Mouse (Mus musculus): ENCODE results near the gene Mrps16.

Mrps16 gene

GRCm38 (mm10) chr14:20368271-20368670, 25.2 kb downstream of the Mrps16 start:
- DNase-seq (ENCODE audit: low read depth): no peak

GRCm38 (mm10) chr14:20363230-20363629, 30.2 kb downstream of the Mrps16 start:
- no peak for DNase-seq (ENCODE audit: low read depth)

GRCm38 (mm10) chr14:20347991-20348541, 45.4 kb downstream of the Mrps16 start, which contains the start of the genes Ecd and Fam149b:
Ecd (minus strand) TSS chr14:20348121.
Fam149b (plus strand) TSS chr14:20348162.
- DNase-seq (ENCODE audit: low read depth): peak; percentile 99

- no peak for DNase-seq (ENCODE audit: low read depth)
Measured at GRCm38 (mm10) chr14:20347441-20347990, 45.9 kb downstream of the Mrps16 start.

- DNase-seq (ENCODE audit: low read depth): no peak
Measured at GRCm38 (mm10) chr14:20345885-20346284, 47.5 kb downstream of the Mrps16 start.

GRCm38 (mm10) chr14:20340866-20341265, 52.6 kb downstream of the Mrps16 start:
- DNase-seq (ENCODE audit: low read depth): no peak

- DNase-seq (ENCODE audit: low read depth): peak; percentile 35
Measured at GRCm38 (mm10) chr14:20340149-20340548, 53.3 kb downstream of the Mrps16 start.

- DNase-seq (ENCODE audit: low read depth): no peak
Measured at GRCm38 (mm10) chr14:20339415-20339814, 54.0 kb downstream of the Mrps16 start.
